Mouse (Mus musculus): Measurements from ENCODE around the gene Fam81a.

Fam81a gene

GRCm38 (mm10) chr9:70053411-70053810, 88.9 kb downstream of the Fam81a start:
- no peak for DNase-seq (ENCODE audit: low spot score)

GRCm38 (mm10) chr9:70052730-70053129, 89.6 kb downstream of the Fam81a start:
- DNase-seq (ENCODE audit: low spot score) = no peak

GRCm38 (mm10) chr9:70049839-70050238, 92.5 kb downstream of the Fam81a start:
- no peak for DNase-seq (ENCODE audit: low spot score)

- DNase-seq (ENCODE audit: low spot score) = no peak
These were observed 93.0 kb downstream of the Fam81a start for GRCm38 (mm10) chr9:70049416-70049783.

- DNase-seq (ENCODE audit: low spot score) = no peak
These were observed 93.5 kb downstream of the Fam81a start for GRCm38 (mm10) chr9:70048751-70049415.

- DNase-seq (ENCODE audit: low spot score) = no peak
These were observed 94.1 kb downstream of the Fam81a start for GRCm38 (mm10) chr9:70048280-70048679.

GRCm38 (mm10) chr9:70047839-70048238, 94.5 kb downstream of the Fam81a start:
- DNase-seq (ENCODE audit: low spot score) = no peak

- no peak for DNase-seq (ENCODE audit: low spot score)
These were observed 96.1 kb downstream of the Fam81a start for GRCm38 (mm10) chr9:70046255-70046654.

GRCm38 (mm10) chr9:70044865-70045264, 97.5 kb downstream of the Fam81a start:
- DNase-seq (ENCODE audit: low spot score) = no peak

GRCm38 (mm10) chr9:70042935-70043334, 99.4 kb downstream of the Fam81a start:
- DNase-seq (ENCODE audit: low spot score) = no peak

- no peak for DNase-seq (ENCODE audit: low spot score)
These were observed 100.2 kb downstream of the Fam81a start for GRCm38 (mm10) chr9:70042137-70042536.

GRCm38 (mm10) chr9:70040570-70040969, 101.8 kb downstream of the Fam81a start:
- DNase-seq (ENCODE audit: low spot score) = no peak

- DNase-seq (ENCODE audit: low spot score) = no peak
These were observed 102.6 kb downstream of the Fam81a start for GRCm38 (mm10) chr9:70039597-70040385.
